Mouse (Mus musculus) embryonic facial prominence, embryonic 14.5 days (tissue): ENCODE results near the gene Ccdc141. TPM values are rescaled to one million over a fixed set of nuclear protein-coding genes. Genes with fewer than 3 reads are reported as not detected.
A peak's percentile ranks its signal among the peaks of the same experiment; 100 is the strongest.

Experiments
- ATAC-seq: fragments of 200-750 bp; cut with Nextera tagmentation; 2 replicates; pipeline ENCODE4 v1.8.0; 2017; ENCODE audit warnings: low read depth, moderate number of reproducible peaks, moderate TSS enrichment
- DNase-seq: peaks from one replicate; pipeline ENCODE4 v3.0.0-alpha.2; 2015; ENCODE audit warnings: low spot score
- H3K27ac ChIP-seq: fragments of 300-500 bp; sonication (generic); replicated peaks from 2 replicates; pipeline ENCODE4 v1.5.1; 2014; ENCODE audit warnings: low read depth, mild to moderate bottlenecking, low read length, moderate library complexity
- H3K27me3 ChIP-seq: fragments of 300-500 bp; sonication (generic); replicated peaks from 2 replicates; pipeline ENCODE4 v1.6.1; 2014; ENCODE audit warnings: low read length; ENCODE audit not compliant: control insufficient read depth, insufficient read depth
- H3K36me3 ChIP-seq: fragments of 300-500 bp; sonication (generic); 2 replicates; pipeline ENCODE4 v1.6.1; 2014; ENCODE audit warnings: low read length, mixed read lengths; ENCODE audit not compliant: control insufficient read depth, insufficient read depth
- H3K4me1 ChIP-seq: fragments of 300-500 bp; sonication (generic); 2 replicates; pipeline ENCODE4 v1.6.1; 2014; ENCODE audit warnings: antibody characterized with exemption, low read length; ENCODE audit not compliant: control insufficient read depth, insufficient read depth
- H3K4me2 ChIP-seq: fragments of 300-500 bp; sonication (generic); 2 replicates; pipeline ENCODE4 v1.6.1; 2014; ENCODE audit warnings: low read depth, mild to moderate bottlenecking, low read length, moderate library complexity, mixed read lengths
- H3K4me3 ChIP-seq: fragments of 300-500 bp; sonication (generic); 2 replicates; pipeline ENCODE4 v1.5.1; 2014; ENCODE audit warnings: low read depth, mild to moderate bottlenecking, low read length
- H3K9ac ChIP-seq: fragments of 300-500 bp; sonication (generic); 2 replicates; pipeline ENCODE4 v1.6.1; 2014; ENCODE audit warnings: low read depth, mild to moderate bottlenecking, low read length, moderate library complexity, mixed read lengths
- H3K9me3 ChIP-seq: fragments of 300-500 bp; sonication (generic); 2 replicates; pipeline ENCODE4 v1.6.1; 2016; ENCODE audit warnings: low read length; ENCODE audit not compliant: control insufficient read depth
- WGBS: fragments of 180-500 bp; shearing (Covaris S2); extraction: QIAGEN DNeasy Blood & Tissue Kit; methylation state at CpG from one replicate; pipeline ENCODE4 v1.1.7; 2014; 5-methylcytosine and 5-hydroxymethylcytosine counted together
- polyA plus RNA-seq: library from polyadenylated mRNA; unstranded; fragments of >200 nt; fragmentation: Nextera tagmentation; extraction: Ambion mirVana; gene quantifications from 2 replicates; pipeline ENCODE4 v1.2.1, GENCODE M21; 2014

Ccdc141 gene
- polyA plus RNA-seq, 1 experiment from 2014 or later = 26.4 TPM

GRCm38 (mm10) chr2:76983601-76984000, 186.8 kb downstream of the Ccdc141 start:
- no peaks in the 10 kb centered on the region for H3K4me1 ChIP-seq
- H3K27ac ChIP-seq = no peak overlapping the region
- no peak overlapping the region for H3K9ac ChIP-seq
- no peak overlapping the region for H3K4me3 ChIP-seq
- ATAC-seq (no peak), DNase-seq (no peak)
- WGBS = 67% methylated on average over 5 of the region's 5 CpGs
- H3K27me3 ChIP-seq = no peaks in the 10 kb centered on the region
- no peaks in the 10 kb centered on the region for H3K36me3 ChIP-seq
- H3K4me2 ChIP-seq = no peak overlapping the region
- no peaks in the 10 kb centered on the region for H3K9me3 ChIP-seq

DNA sequence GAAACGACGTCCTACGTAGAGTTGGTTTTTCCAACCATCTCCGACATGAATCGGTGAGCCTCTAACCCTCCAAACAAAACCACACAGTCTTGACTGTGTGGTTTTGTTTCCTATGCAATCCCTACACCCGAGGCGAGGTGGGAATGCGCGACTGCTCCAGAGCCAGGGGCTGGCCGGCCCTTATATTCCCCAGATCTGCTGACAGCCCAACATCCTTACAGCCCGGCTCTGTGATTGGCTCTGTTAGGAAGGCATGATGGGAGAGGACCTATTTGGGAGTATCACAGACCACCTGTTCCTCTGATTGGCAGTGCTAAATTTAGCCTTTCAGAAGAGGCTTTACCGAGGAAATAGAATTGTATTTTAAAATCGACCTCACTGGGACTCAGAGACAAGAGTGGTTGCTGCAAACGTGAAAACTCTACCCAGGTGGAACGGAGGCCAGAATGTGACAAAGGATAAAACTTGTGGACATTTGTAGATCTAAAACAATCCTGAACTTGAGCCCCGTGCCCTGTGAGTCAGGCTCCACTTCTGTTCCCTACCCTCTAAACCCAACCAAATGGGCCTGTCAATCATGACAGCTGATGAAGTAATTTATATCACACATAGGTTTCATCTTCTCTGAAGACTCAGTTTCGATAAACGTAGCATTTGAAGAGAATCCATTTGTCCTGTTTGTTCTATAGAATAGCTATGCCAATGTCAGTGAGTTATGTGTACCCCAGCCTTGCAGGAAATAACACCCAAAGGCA, 187.9 kb downstream of the Ccdc141 start, which contains the start of gene Ttn:
TSS of gene Ttn (minus strand) at position 157 of the 755 bp plus-strand sequence.
- no peaks in the 10 kb centered on the region for H3K4me1 ChIP-seq
- ATAC-seq (peak; percentile 84), DNase-seq (peak; percentile 63)
- no peak within 1 kb of the TSS for H3K9ac ChIP-seq
- peak within 1 kb of the TSS; percentile 11; the same call in 1 of the 2 replicates for H3K4me3 ChIP-seq
- 74% methylated on average over 18 of the region's 18 CpGs for WGBS
- H3K4me2 ChIP-seq = no peak within 1 kb of the TSS
- no peaks in the 10 kb centered on the region for H3K27me3 ChIP-seq
- H3K27ac ChIP-seq = 0 out of 2 replicates have a peak within 1 kb of the TSS, but pooled peaks have one; percentile 15
- H3K36me3 ChIP-seq = no peaks in the 10 kb centered on the region
- no peaks in the 10 kb centered on the region for H3K9me3 ChIP-seq

- DNase-seq (peak; percentile 59), ATAC-seq (0 out of 2 replicates have a peak, but pooled peaks have one; percentile 39)
- no peaks in the 10 kb centered on the region for H3K36me3 ChIP-seq
- H3K4me3 ChIP-seq = no peak overlapping the region
- H3K27ac ChIP-seq = no peak overlapping the region
- no peaks in the 10 kb centered on the region for H3K9me3 ChIP-seq
- H3K27me3 ChIP-seq = no peaks in the 10 kb centered on the region
- H3K9ac ChIP-seq = no peak overlapping the region
- H3K4me1 ChIP-seq = no peaks in the 10 kb centered on the region
- no peak overlapping the region for H3K4me2 ChIP-seq
- 49% methylated on average over 5 of the region's 5 CpGs for WGBS
Observed at GRCm38 (mm10) chr2:76981717-76982116, 188.7 kb downstream of the Ccdc141 start.

DNA sequence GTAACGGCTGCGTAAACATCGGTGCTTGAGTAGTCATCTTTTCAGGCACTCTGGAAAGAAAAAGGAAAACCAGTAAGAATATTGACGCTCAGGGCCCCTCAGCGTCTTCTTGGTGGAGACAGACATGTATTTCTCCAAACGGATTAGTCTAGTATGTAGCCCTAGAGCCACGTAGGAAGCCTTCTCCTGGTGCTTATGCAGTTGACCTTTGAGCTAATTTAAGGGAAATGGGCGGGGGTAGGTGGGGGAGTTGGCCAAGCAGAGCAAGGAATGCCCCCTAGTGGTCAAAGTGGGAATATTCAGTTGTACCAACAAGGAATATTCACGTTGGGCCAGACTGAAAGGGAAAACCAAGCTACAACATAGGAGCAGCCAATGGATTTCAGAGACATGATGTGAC, 190.3 kb downstream of the Ccdc141 start:
- Histone ChIP-seq H3K4me2 (no peak overlapping the region), H3K27ac (no peak overlapping the region), H3K4me1 (no peaks in the 10 kb centered on the region), H3K9ac (no peak overlapping the region), H3K9me3 (no peaks in the 10 kb centered on the region), H3K36me3 (no peaks in the 10 kb centered on the region), H3K4me3 (no peak overlapping the region), H3K27me3 (no peaks in the 10 kb centered on the region)
- no peak for ATAC-seq
- 47% methylated on average over 9 of the region's 9 CpGs for WGBS
- peak; percentile 24 for DNase-seq

GRCm38 (mm10) chr2:76977650-76978049, 192.8 kb downstream of the Ccdc141 start:
- Histone ChIP-seq H3K4me2 (no peak overlapping the region), H3K27ac (no peak overlapping the region), H3K36me3 (no peaks in the 10 kb centered on the region), H3K4me1 (no peaks in the 10 kb centered on the region), H3K27me3 (no peaks in the 10 kb centered on the region), H3K9ac (no peak overlapping the region), H3K9me3 (no peaks in the 10 kb centered on the region), H3K4me3 (no peak overlapping the region)
- DNase-seq (no peak), ATAC-seq (no peak)
- 73% methylated on average over 6 of the region's 6 CpGs for WGBS

GRCm38 (mm10) chr2:76972051-76972450, 198.4 kb downstream of the Ccdc141 start:
- H3K27me3 ChIP-seq = no peaks in the 10 kb centered on the region
- no peak overlapping the region for H3K4me2 ChIP-seq
- ATAC-seq (no peak), DNase-seq (no peak)
- no peaks in the 10 kb centered on the region for H3K36me3 ChIP-seq
- no peak overlapping the region for H3K27ac ChIP-seq
- H3K4me1 ChIP-seq = no peaks in the 10 kb centered on the region
- H3K9me3 ChIP-seq = no peaks in the 10 kb centered on the region
- no peak overlapping the region for H3K9ac ChIP-seq
- H3K4me3 ChIP-seq = no peak overlapping the region
- WGBS = 59% methylated on average over 4 of the region's 4 CpGs

- no peak for ATAC-seq
- WGBS = 65% methylated on average over 5 of the region's 5 CpGs
- H3K4me3 ChIP-seq = no peak overlapping the region
Observed at GRCm38 (mm10) chr2:76971069-76971468, 199.4 kb downstream of the Ccdc141 start.

DNA sequence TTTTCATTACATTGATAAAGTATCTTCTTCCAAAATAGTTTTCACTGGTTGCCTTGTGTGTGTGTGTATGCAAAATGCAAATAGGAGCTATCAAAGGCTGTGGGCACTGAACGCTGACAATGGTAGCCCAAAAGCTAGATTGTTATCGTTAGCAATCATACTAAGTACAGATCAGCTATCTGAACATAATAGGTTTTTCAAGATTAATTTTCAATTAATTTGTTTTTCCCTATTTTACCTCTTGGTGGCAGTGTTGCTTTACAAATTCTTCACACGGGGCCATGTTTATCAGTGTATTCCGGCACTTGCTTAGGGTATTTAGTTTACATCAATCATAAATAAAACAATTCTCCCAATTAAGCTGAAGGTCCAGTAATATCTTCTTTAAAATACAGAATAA, 199.8 kb downstream of the Ccdc141 start:
- Histone ChIP-seq H3K27ac (no peak overlapping the region), H3K9me3 (no peaks in the 10 kb centered on the region), H3K4me3 (no peak overlapping the region), H3K36me3 (no peaks in the 10 kb centered on the region), H3K4me1 (no peaks in the 10 kb centered on the region), H3K4me2 (no peak overlapping the region), H3K27me3 (no peaks in the 10 kb centered on the region), H3K9ac (no peak overlapping the region)
- 25% methylated on average over 4 of the region's 4 CpGs for WGBS
- DNase-seq = peak; percentile 18
- ATAC-seq = no peak

More at GRCm38 (mm10) chr2:76971069-76971468, 199.4 kb downstream of the Ccdc141 start:
- Histone ChIP-seq H3K9ac (no peak overlapping the region), H3K4me2 (no peak overlapping the region), H3K4me1 (no peaks in the 10 kb centered on the region), H3K9me3 (no peaks in the 10 kb centered on the region), H3K27ac (no peak overlapping the region), H3K36me3 (no peaks in the 10 kb centered on the region), H3K27me3 (no peaks in the 10 kb centered on the region)
- no peak for DNase-seq

GRCm38 (mm10) chr2:76970204-76970603, 200.2 kb downstream of the Ccdc141 start:
- Histone ChIP-seq H3K9ac (no peak overlapping the region), H3K4me3 (no peak overlapping the region), H3K4me1 (no peaks in the 10 kb centered on the region), H3K4me2 (no peak overlapping the region), H3K9me3 (no peaks in the 10 kb centered on the region), H3K27me3 (no peaks in the 10 kb centered on the region), H3K27ac (no peak overlapping the region), H3K36me3 (no peaks in the 10 kb centered on the region)
- DNase-seq (no peak), ATAC-seq (no peak)
- 65% methylated on average over 6 of the region's 6 CpGs for WGBS
